Mouse (Mus musculus) kidney, postnatal 25 days (tissue): ENCODE results near the gene Elp6.

ENCODE experiments used
- DNase-seq, 2 experiments: peaks; one replicate each; pipeline ENCODE4 v3.0.0; 2021; ENCODE audit warnings: mixed read lengths in 2 of 2

Gene Elp6

GRCm38 (mm10) chr9:110304969-110305651 is at the start of gene Elp6:
TSS of gene Elp6 (plus strand) at chr9:110305173.
- peak; percentile 90 to 96 for DNase-seq

- no peak for DNase-seq
Observed at GRCm38 (mm10) chr9:110255407-110256019, 49.5 kb upstream of the Elp6 start.

GRCm38 (mm10) chr9:110258646-110259045 is 46.3 kb upstream of the Elp6 start:
- DNase-seq: no peak

GRCm38 (mm10) chr9:110259118-110259517 is 45.9 kb upstream of the Elp6 start:
- DNase-seq: no peak

GRCm38 (mm10) chr9:110263181-110263580 is 41.8 kb upstream of the Elp6 start:
- DNase-seq: peak in 1 of 2 experiments; percentile 7

- DNase-seq: no peak
Observed at GRCm38 (mm10) chr9:110264991-110265390, 40.0 kb upstream of the Elp6 start.

GRCm38 (mm10) chr9:110268416-110268815 is 36.6 kb upstream of the Elp6 start:
- peak in 1 of 2 experiments; percentile 28 for DNase-seq

GRCm38 (mm10) chr9:110272330-110272729 is 32.6 kb upstream of the Elp6 start:
- DNase-seq: no peak

- no peak for DNase-seq
Observed at GRCm38 (mm10) chr9:110273507-110273906, 31.5 kb upstream of the Elp6 start.

GRCm38 (mm10) chr9:110275882-110276281 is 29.1 kb upstream of the Elp6 start:
- DNase-seq: peak in 1 of 2 experiments; percentile 14

- DNase-seq: no peak
Observed at GRCm38 (mm10) chr9:110277431-110277881, 27.5 kb upstream of the Elp6 start.

- no peak for DNase-seq
Observed at GRCm38 (mm10) chr9:110284075-110284697, 20.8 kb upstream of the Elp6 start.

- no peak for DNase-seq
Observed at GRCm38 (mm10) chr9:110287321-110287924, 17.6 kb upstream of the Elp6 start.

GRCm38 (mm10) chr9:110293254-110293718 is 11.7 kb upstream of the Elp6 start:
- DNase-seq: no peak

GRCm38 (mm10) chr9:110293873-110294415 is 11.0 kb upstream of the Elp6 start:
- DNase-seq: no peak

GRCm38 (mm10) chr9:110294786-110295185 is 10.2 kb upstream of the Elp6 start:
- no peak for DNase-seq

- peak; percentile 84 to 88 for DNase-seq
Observed at GRCm38 (mm10) chr9:110296867-110297627, 7.9 kb upstream of the Elp6 start.

GRCm38 (mm10) chr9:110304516-110304915 is 457 bp upstream of the Elp6 start:
- DNase-seq: peak in 1 of 2 experiments; percentile 14

- no peak for DNase-seq
Observed at GRCm38 (mm10) chr9:110306371-110306770, 1.4 kb downstream of the Elp6 start.

- no peak for DNase-seq
Observed at GRCm38 (mm10) chr9:110314706-110315105, 9.7 kb downstream of the Elp6 start.

GRCm38 (mm10) chr9:110315410-110315809 is 10.4 kb downstream of the Elp6 start:
- no peak for DNase-seq

GRCm38 (mm10) chr9:110315904-110316303 is 10.9 kb downstream of the Elp6 start:
- no peak for DNase-seq
